Mouse (Mus musculus) urinary bladder, postnatal 36 days (tissue): ENCODE results near the gene Gm21992.
"Not testable (repeated sequence)": the region's sequence is repeated elsewhere in the genome, so short reads cannot be mapped to it uniquely, and the experiment has no call there.

ENCODE experiments used
- DNase-seq, 2 experiments: peaks; one replicate each; pipeline ENCODE4 v3.0.0; 2022; ENCODE audit warnings: low spot score in 2 of 2, mixed read lengths in 1 of 2

Gm21992 gene

GRCm38 (mm10) chr19:4813015-4813414, 1.6 kb upstream of the Gm21992 start:
- DNase-seq, result no peak

GRCm38 (mm10) chr19:4812334-4812949, 1.0 kb upstream of the Gm21992 start:
- DNase-seq, result not testable (repeated sequence)

- DNase-seq, result no peak
Observed at GRCm38 (mm10) chr19:4811909-4812242, 464 bp upstream of the Gm21992 start.

GRCm38 (mm10) chr19:4810746-4811062, 708 bp downstream of the Gm21992 start:
- DNase-seq, result no peak

GRCm38 (mm10) chr19:4810309-4810708, 1.1 kb downstream of the Gm21992 start:
- no peak for DNase-seq

- DNase-seq, result no peak
Observed at GRCm38 (mm10) chr19:4803283-4803682, 8.1 kb downstream of the Gm21992 start.

GRCm38 (mm10) chr19:4802691-4803091, 8.7 kb downstream of the Gm21992 start:
- no peak for DNase-seq

- no peak for DNase-seq
Observed at GRCm38 (mm10) chr19:4799083-4799482, 12.3 kb downstream of the Gm21992 start.

GRCm38 (mm10) chr19:4797846-4798245, 13.6 kb downstream of the Gm21992 start:
- no peak for DNase-seq

- no peak for DNase-seq
Observed at GRCm38 (mm10) chr19:4795929-4796328, 15.5 kb downstream of the Gm21992 start.

- peak; percentile 97 to 98 for DNase-seq
Observed at GRCm38 (mm10) chr19:4793831-4794422, 17.5 kb downstream of the Gm21992 start, which contains the start of gene Rbm4. TSS of gene Rbm4 (minus strand) at chr19:4793901.

- DNase-seq, result no peak
Observed at GRCm38 (mm10) chr19:4793281-4793830, 18.1 kb downstream of the Gm21992 start.

- DNase-seq, result no peak
Observed at GRCm38 (mm10) chr19:4786313-4786712, 25.1 kb downstream of the Gm21992 start.

- DNase-seq, result no peak
Observed at GRCm38 (mm10) chr19:4785206-4785605, 26.2 kb downstream of the Gm21992 start.

GRCm38 (mm10) chr19:4782891-4783290, 28.5 kb downstream of the Gm21992 start:
- DNase-seq, result no peak

- no peak for DNase-seq
Observed at GRCm38 (mm10) chr19:4772785-4773184, 38.6 kb downstream of the Gm21992 start.

- DNase-seq, result no peak
Observed at GRCm38 (mm10) chr19:4767507-4768148, 43.8 kb downstream of the Gm21992 start.

GRCm38 (mm10) chr19:4762876-4763275, 48.5 kb downstream of the Gm21992 start:
- DNase-seq, result no peak

- DNase-seq, result not testable (repeated sequence)
Observed at GRCm38 (mm10) chr19:4760544-4760943, 50.9 kb downstream of the Gm21992 start.

- DNase-seq, result no peak
Observed at GRCm38 (mm10) chr19:4756921-4757320, 54.5 kb downstream of the Gm21992 start.

GRCm38 (mm10) chr19:4756193-4756911, 55.1 kb downstream of the Gm21992 start, which contains the start of gene Rbm4b:
TSS of gene Rbm4b (plus strand) at chr19:4756497.
- peak; percentile 94 to 95 for DNase-seq

GRCm38 (mm10) chr19:4755565-4756192, 55.7 kb downstream of the Gm21992 start:
- DNase-seq, result peak; percentile 86 to 90
